Mouse (Mus musculus) lung, postnatal 0 days (tissue): ENCODE measurements around the gene Zfp366.

Source experiments
- CTCF ChIP-seq: IDR thresholded peaks from 2 replicates; pipeline ENCODE4 v1.5.1; 2016; ENCODE audit warnings: antibody characterized with exemption, mild to moderate bottlenecking
- EP300 ChIP-seq: IDR thresholded peaks from 2 replicates; pipeline ENCODE4 v1.6.1; 2016; ENCODE audit warnings: antibody characterized with exemption, mild to moderate bottlenecking, control low read depth

DNA sequence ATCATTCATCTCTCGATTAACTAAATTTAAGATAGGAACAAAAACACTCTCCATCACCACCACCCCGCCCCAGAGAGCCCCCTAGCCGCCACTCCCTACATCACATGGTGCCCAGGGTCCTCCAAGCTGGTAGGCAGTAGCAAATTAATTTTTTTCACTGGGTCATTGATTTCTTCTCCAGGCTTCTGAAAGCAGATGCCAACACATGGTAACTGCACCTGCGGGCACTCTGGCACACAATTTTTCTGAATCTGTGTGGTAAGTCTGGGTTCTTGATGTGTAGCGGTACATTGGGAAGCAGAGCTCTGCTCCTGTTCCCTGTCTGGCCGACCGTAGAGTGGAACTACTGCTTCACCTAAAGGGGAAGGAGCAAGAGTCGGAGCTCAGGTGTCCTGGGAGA is 106.1 kb downstream of the Zfp366 start:
- TF ChIP-seq CTCF (no peak), EP300 (no peak)
